Mouse (Mus musculus) lung, embryonic 14.5 days (tissue): Measurements from ENCODE around the gene Cfap57. TPM values are rescaled to one million over a fixed set of nuclear protein-coding genes. Genes with fewer than 3 reads are reported as not detected.

Experiments used
- ATAC-seq: fragments of 200-750 bp; cut with Nextera tagmentation; 2 replicates; pipeline ENCODE4 v1.8.0; 2017; ENCODE audit warnings: mild to moderate bottlenecking, moderate TSS enrichment, moderate library complexity; ENCODE audit not compliant: insufficient read depth
- DNase-seq: peaks from one replicate; pipeline ENCODE4 v3.0.0-alpha.2; 2015
- H3K27ac ChIP-seq: fragments of 300-500 bp; sonication (generic); 2 replicates; pipeline ENCODE4 v1.5.1; 2014; ENCODE audit warnings: low read depth, mild to moderate bottlenecking, moderate library complexity
- H3K27me3 ChIP-seq: fragments of 300-500 bp; sonication (generic); 2 replicates; pipeline ENCODE4 v1.6.1; 2014; ENCODE audit warnings: low read length, control low read depth; ENCODE audit not compliant: insufficient read depth
- H3K36me3 ChIP-seq: fragments of 300-500 bp; sonication (generic); 2 replicates; pipeline ENCODE4 v1.6.1; 2014; ENCODE audit warnings: control low read depth; ENCODE audit not compliant: insufficient read depth
- H3K4me1 ChIP-seq: fragments of 300-500 bp; sonication (generic); 2 replicates; pipeline ENCODE4 v1.6.1; 2014; ENCODE audit warnings: antibody characterized with exemption, control low read depth; ENCODE audit not compliant: insufficient read depth
- H3K4me2 ChIP-seq: fragments of 300-500 bp; sonication (generic); 2 replicates; pipeline ENCODE4 v1.6.1; 2014; ENCODE audit warnings: mild to moderate bottlenecking
- H3K4me3 ChIP-seq: fragments of 300-500 bp; sonication (generic); 2 replicates; pipeline ENCODE4 v1.5.1; 2014; ENCODE audit warnings: low read depth, low read length
- H3K9ac ChIP-seq: fragments of 300-500 bp; sonication (generic); 2 replicates; pipeline ENCODE4 v1.6.1; 2014
- H3K9me3 ChIP-seq: fragments of 300-500 bp; sonication (generic); 2 replicates; pipeline ENCODE4 v1.6.1; 2016; ENCODE audit warnings: low read depth, low read length, control low read depth
- CTCF ChIP-seq: IDR thresholded peaks from 2 replicates; pipeline ENCODE4 v1.5.1; 2016; ENCODE audit warnings: antibody characterized with exemption, low read depth
- WGBS: fragments of 180-500 bp; shearing (Covaris S2); extraction: QIAGEN DNeasy Blood & Tissue Kit; methylation state at CpG from one replicate; pipeline ENCODE4 v1.1.7; 2014; 5-methylcytosine and 5-hydroxymethylcytosine counted together
- polyA plus RNA-seq: library from polyadenylated mRNA; unstranded; fragments of >200 nt; fragmentation: Nextera tagmentation; extraction: Ambion mirVana; gene quantifications from 2 replicates; pipeline ENCODE4 v1.2.1, GENCODE M21; 2014

Cfap57 gene
- polyA plus RNA-seq, 1 experiment from 2014 or later, result 0.12 TPM

- 79% methylated on average over 11 of the region's 11 CpGs for whole genome bisulfite sequencing
- H3K9me3 ChIP-seq, result 0 out of 2 replicates have a peak, but pooled peaks cover 7% of the 10 kb centered on the region
- no peak overlapping the region for H3K4me2 ChIP-seq
- H3K4me3 ChIP-seq, result no peak overlapping the region
- TF ChIP-seq CTCF, result no peak
- ATAC-seq (no peak), DNase-seq (no peak)
- no peaks in the 10 kb centered on the region for H3K36me3 ChIP-seq
- no peak overlapping the region for H3K9ac ChIP-seq
- no peaks in the 10 kb centered on the region for H3K27me3 ChIP-seq
- H3K4me1 ChIP-seq, result no peaks in the 10 kb centered on the region
- no peak overlapping the region for H3K27ac ChIP-seq
Observed at GRCm38 (mm10) chr4:118615412-118615811, 5.2 kb downstream of the Cfap57 start.

GRCm38 (mm10) chr4:118612619-118613018 is 8.0 kb downstream of the Cfap57 start:
- no peak overlapping the region for H3K4me2 ChIP-seq
- 21% methylated on average over 11 of the region's 11 CpGs for WGBS
- peak; percentile 60 for DNase-seq
- H3K9me3 ChIP-seq, result 0 out of 2 replicates have a peak, but pooled peaks cover 6% of the 10 kb centered on the region
- H3K4me1 ChIP-seq, result no peaks in the 10 kb centered on the region
- no peak overlapping the region for H3K27ac ChIP-seq
- no peaks in the 10 kb centered on the region for H3K36me3 ChIP-seq
- H3K9ac ChIP-seq, result no peak overlapping the region
- peak; percentile 57 for TF ChIP-seq CTCF
- no peaks in the 10 kb centered on the region for H3K27me3 ChIP-seq
- ATAC-seq, result no peak
- no peak overlapping the region for H3K4me3 ChIP-seq

- no peaks in the 10 kb centered on the region for H3K27me3 ChIP-seq
- ATAC-seq, result no peak
Observed at GRCm38 (mm10) chr4:118609836-118610235, 10.7 kb downstream of the Cfap57 start.

GRCm38 (mm10) chr4:118604065-118604464 is 16.5 kb downstream of the Cfap57 start:
- no peak for TF ChIP-seq CTCF
- no peak overlapping the region for H3K9ac ChIP-seq
- H3K4me1 ChIP-seq, result no peaks in the 10 kb centered on the region
- 38% methylated on average over 4 of the region's 4 CpGs for WGBS
- H3K9me3 ChIP-seq, result no peaks in the 10 kb centered on the region
- no peak overlapping the region for H3K27ac ChIP-seq
- no peak overlapping the region for H3K4me2 ChIP-seq
- H3K36me3 ChIP-seq, result no peaks in the 10 kb centered on the region
- no peaks in the 10 kb centered on the region for H3K27me3 ChIP-seq
- no peak for ATAC-seq
- no peak overlapping the region for H3K4me3 ChIP-seq
- no peak for DNase-seq

More at GRCm38 (mm10) chr4:118609836-118610235, 10.7 kb downstream of the Cfap57 start:
- no peaks in the 10 kb centered on the region for H3K9me3 ChIP-seq
- H3K36me3 ChIP-seq, result no peaks in the 10 kb centered on the region
- no peak overlapping the region for H3K4me2 ChIP-seq
- H3K9ac ChIP-seq, result no peak overlapping the region
- WGBS, result 60% methylated on average over 3 of the region's 3 CpGs
- no peak for DNase-seq
- H3K4me3 ChIP-seq, result no peak overlapping the region
- H3K27ac ChIP-seq, result no peak overlapping the region
- no peak for TF ChIP-seq CTCF
- H3K4me1 ChIP-seq, result no peaks in the 10 kb centered on the region

GRCm38 (mm10) chr4:118589733-118590130 is 30.8 kb downstream of the Cfap57 start:
- ATAC-seq (no peak), DNase-seq (peak; percentile 14)
- no peak overlapping the region for H3K27ac ChIP-seq
- no peaks in the 10 kb centered on the region for H3K27me3 ChIP-seq
- H3K9ac ChIP-seq, result no peak overlapping the region
- TF ChIP-seq CTCF, result no peak
- WGBS, result 15% methylated on average over 7 of the region's 7 CpGs
- H3K4me1 ChIP-seq, result no peaks in the 10 kb centered on the region
- H3K4me2 ChIP-seq, result no peak overlapping the region
- no peak overlapping the region for H3K4me3 ChIP-seq
- no peaks in the 10 kb centered on the region for H3K36me3 ChIP-seq
- no peaks in the 10 kb centered on the region for H3K9me3 ChIP-seq

- ATAC-seq (no peak), DNase-seq (no peak)
- Histone ChIP-seq H3K27me3 (no peaks in the 10 kb centered on the region), H3K27ac (no peak overlapping the region), H3K9me3 (no peaks in the 10 kb centered on the region), H3K4me3 (no peak overlapping the region), H3K4me2 (no peak overlapping the region), H3K9ac (no peak overlapping the region), H3K4me1 (no peaks in the 10 kb centered on the region), H3K36me3 (no peaks in the 10 kb centered on the region)
- 64% methylated on average over 12 of the region's 12 CpGs for WGBS
- TF ChIP-seq CTCF, result no peak
Observed at GRCm38 (mm10) chr4:118589053-118589732, 31.4 kb downstream of the Cfap57 start.

- TF ChIP-seq CTCF, result peak; percentile 15; the same call in 1 of the 2 replicates
- no peaks in the 10 kb centered on the region for H3K4me1 ChIP-seq
- H3K4me3 ChIP-seq, result no peak overlapping the region
- no peaks in the 10 kb centered on the region for H3K27me3 ChIP-seq
- H3K36me3 ChIP-seq, result no peaks in the 10 kb centered on the region
- no peaks in the 10 kb centered on the region for H3K9me3 ChIP-seq
- H3K9ac ChIP-seq, result no peak overlapping the region
- H3K27ac ChIP-seq, result no peak overlapping the region
- 92% methylated on average over 8 of the region's 8 CpGs for WGBS
- no peak overlapping the region for H3K4me2 ChIP-seq
- ATAC-seq (no peak), DNase-seq (no peak)
Observed at GRCm38 (mm10) chr4:118582629-118583028, 37.9 kb downstream of the Cfap57 start.
